Mouse (Mus musculus) midbrain, postnatal 0 days (tissue): ENCODE measurements around the gene Gm128. TPM values are rescaled to one million over a fixed set of nuclear protein-coding genes. Genes with fewer than 3 reads are reported as not detected.

Source experiments
- ATAC-seq: fragments of 200-750 bp; cut with Nextera tagmentation; 2 replicates; pipeline ENCODE4 v1.8.0; 2017; ENCODE audit warnings: moderate number of reproducible peaks, mild to moderate bottlenecking, moderate TSS enrichment, moderate library complexity; ENCODE audit not compliant: low FRiP score
- DNase-seq: peaks from one replicate; pipeline ENCODE4 v3.0.0-alpha.2; 2015; ENCODE audit warnings: low spot score
- H3K27ac ChIP-seq: fragments of 300-500 bp; sonication (generic); 2 replicates; pipeline ENCODE4 v1.5.1; 2014; ENCODE audit warnings: low read depth, mild to moderate bottlenecking, low read length, mixed read lengths
- H3K27me3 ChIP-seq: fragments of 300-500 bp; sonication (generic); 2 replicates; pipeline ENCODE4 v1.6.1; 2014; ENCODE audit warnings: low read length, control low read depth, mixed read lengths; ENCODE audit not compliant: insufficient read depth
- H3K36me3 ChIP-seq: fragments of 300-500 bp; sonication (generic); 2 replicates; pipeline ENCODE4 v1.6.1; 2014; ENCODE audit warnings: low read length, control low read depth, mixed read lengths; ENCODE audit not compliant: insufficient read depth
- H3K4me1 ChIP-seq: fragments of 300-500 bp; sonication (generic); 2 replicates; pipeline ENCODE4 v1.6.1; 2014; ENCODE audit warnings: mild to moderate bottlenecking, control low read depth, antibody characterized with exemption, low read length, mixed read lengths; ENCODE audit not compliant: insufficient read depth
- H3K4me2 ChIP-seq: fragments of 300-500 bp; sonication (generic); 2 replicates; pipeline ENCODE4 v1.6.1; 2014; ENCODE audit warnings: low read depth, mild to moderate bottlenecking, low read length, mixed read lengths; ENCODE audit not compliant: poor library complexity, severe bottlenecking
- H3K4me3 ChIP-seq: fragments of 300-500 bp; sonication (generic); 2 replicates; pipeline ENCODE4 v1.5.1; 2014; ENCODE audit warnings: low read depth, mild to moderate bottlenecking, low read length, moderate library complexity
- H3K9ac ChIP-seq: fragments of 300-500 bp; sonication (generic); replicated peaks from 2 replicates; pipeline ENCODE4 v1.6.1; 2014; ENCODE audit warnings: mild to moderate bottlenecking, low read length, moderate library complexity, mixed read lengths; ENCODE audit not compliant: poor library complexity, severe bottlenecking
- H3K9me3 ChIP-seq: fragments of 300-500 bp; sonication (generic); 2 replicates; pipeline ENCODE4 v1.6.1; 2016; ENCODE audit warnings: low read length, control low read depth
- CTCF ChIP-seq: IDR thresholded peaks from 2 replicates; pipeline ENCODE4 v1.5.1; 2016; ENCODE audit warnings: antibody characterized with exemption, mild to moderate bottlenecking
- WGBS: fragments of 180-500 bp; shearing (Covaris S2); extraction: QIAGEN DNeasy Blood & Tissue Kit; methylation state at CpG from one replicate; pipeline ENCODE4 v1.1.7; 2014; 5-methylcytosine and 5-hydroxymethylcytosine counted together
- polyA plus RNA-seq: library from polyadenylated mRNA; unstranded; fragments of >200 nt; fragmentation: Nextera tagmentation; extraction: Ambion mirVana; gene quantifications from 2 replicates; pipeline ENCODE4 v1.2.1, GENCODE M21; 2015
- total RNA-seq: library from RNA; depleted of rRNA; stranded (reverse); fragments of >200 nt; gene quantifications from 2 replicates; pipeline ENCODE4 v1.2.3, GENCODE M21; 2014

The Gm128 gene
- total and polyA plus RNA-seq, 2 experiments from 2014 or later: 0.19 to 0.49 TPM

- WGBS: under 1% methylated on average over 41 of the region's 43 CpGs
- peak overlapping the region; percentile 86 for H3K4me3 ChIP-seq
- no peaks in the 10 kb centered on the region for H3K9me3 ChIP-seq
- H3K4me2 ChIP-seq: peak overlapping the region; percentile 74
- H3K27me3 ChIP-seq: no peaks in the 10 kb centered on the region
- H3K9ac ChIP-seq: peak overlapping the region; percentile 87
- H3K4me1 ChIP-seq: peaks cover 29% of the 10 kb centered on the region
- peak; percentile 81 for DNase-seq
- ATAC-seq: no peak
- H3K27ac ChIP-seq: peak overlapping the region; percentile 97
- TF ChIP-seq CTCF: no peak
- peaks cover 23% of the 10 kb centered on the region for H3K36me3 ChIP-seq
Observed at GRCm38 (mm10) chr3:95228894-95229780, 12.3 kb downstream of the Gm128 start.

- Histone ChIP-seq H3K9me3 (no peaks in the 10 kb centered on the region), H3K36me3 (peaks cover 15% of the 10 kb centered on the region), H3K4me2 (peak within 1 kb of the TSS; percentile 74), H3K9ac (peak within 1 kb of the TSS; percentile 87), H3K27ac (peak within 1 kb of the TSS; percentile 97), H3K4me1 (peaks cover 29% of the 10 kb centered on the region), H3K27me3 (no peaks in the 10 kb centered on the region), H3K4me3 (peak within 1 kb of the TSS; percentile 86)
- DNase-seq (peak; percentile 97), ATAC-seq (peak; percentile 90)
- peak; percentile 24 for TF ChIP-seq CTCF
- under 1% methylated on average over 64 of the region's 64 CpGs for WGBS
Observed at GRCm38 (mm10) chr3:95228148-95228893, 13.1 kb downstream of the Gm128 start, which contains the start of gene Cdc42se1. TSS of gene Cdc42se1 (plus strand) at chr3:95228732.

GRCm38 (mm10) chr3:95227214-95227613 lies 14.2 kb downstream of the Gm128 start:
- no peak for ATAC-seq
- Histone ChIP-seq H3K4me2 (peak overlapping the region; percentile 74), H3K4me1 (peaks cover 29% of the 10 kb centered on the region), H3K27ac (peak overlapping the region; percentile 97), H3K27me3 (no peaks in the 10 kb centered on the region), H3K9ac (peak overlapping the region; percentile 87), H3K4me3 (peak overlapping the region; percentile 86), H3K9me3 (no peaks in the 10 kb centered on the region), H3K36me3 (peaks cover 16% of the 10 kb centered on the region)
- no peak for TF ChIP-seq CTCF
- peak; percentile 55 for DNase-seq
- 11% methylated on average over 1 of the region's 1 CpGs for WGBS

DNA sequence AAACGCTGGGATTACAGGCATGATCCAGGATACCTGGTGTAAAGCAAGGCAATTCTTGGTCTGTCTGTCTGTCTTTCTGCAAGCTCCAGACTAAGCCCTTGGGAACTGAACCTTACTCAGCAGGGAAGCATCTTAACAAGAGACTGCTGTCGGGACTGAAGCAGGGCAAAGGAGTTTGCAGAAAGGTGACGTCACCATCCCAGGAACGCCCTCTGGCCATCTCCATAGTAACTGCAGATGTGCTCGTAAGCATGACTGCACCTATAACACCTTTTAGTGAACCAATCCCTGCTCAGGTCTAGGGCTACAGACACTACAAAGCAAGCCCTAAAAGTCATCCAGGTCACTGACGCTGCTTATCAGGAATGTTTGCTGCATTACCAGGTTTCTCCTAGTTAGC lies 17.1 kb downstream of the Gm128 start:
- no peak for TF ChIP-seq CTCF
- H3K36me3 ChIP-seq: peaks cover 22% of the 10 kb centered on the region; the same call in 1 of the 2 replicates
- peak; percentile 46 for DNase-seq
- peak overlapping the region; percentile 31; the same call in 1 of the 2 replicates for H3K4me2 ChIP-seq
- peak overlapping the region; percentile 9 for H3K4me3 ChIP-seq
- peaks cover 14% of the 10 kb centered on the region; the same call in 1 of the 2 replicates for H3K4me1 ChIP-seq
- H3K27ac ChIP-seq: no peak overlapping the region
- no peaks in the 10 kb centered on the region for H3K27me3 ChIP-seq
- no peaks in the 10 kb centered on the region for H3K9me3 ChIP-seq
- no peak overlapping the region for H3K9ac ChIP-seq
- WGBS: 23% methylated on average over 6 of the region's 6 CpGs
- no peak for ATAC-seq

DNA sequence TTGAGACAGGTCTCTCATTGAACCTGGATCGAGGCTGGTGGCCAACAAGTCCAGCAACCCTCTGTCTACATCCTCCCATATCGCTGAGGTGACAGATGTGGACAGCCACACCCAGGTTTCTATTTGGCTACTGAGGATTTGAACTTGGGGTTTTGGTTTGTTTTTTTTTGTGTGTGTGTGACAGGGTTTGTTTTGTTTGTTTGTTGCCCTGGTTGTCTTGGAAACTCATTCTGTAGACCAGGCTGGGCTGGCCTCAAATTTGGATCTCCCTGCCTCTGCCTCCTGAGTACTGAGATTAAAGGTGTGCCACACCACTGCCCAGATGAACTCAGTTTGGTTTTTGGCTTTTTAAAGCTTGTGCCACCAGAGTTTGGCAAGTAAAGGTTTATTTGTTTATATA lies 18.4 kb downstream of the Gm128 start:
- H3K36me3 ChIP-seq: peaks cover 23% of the 10 kb centered on the region; the same call in 1 of the 2 replicates
- H3K4me1 ChIP-seq: peaks cover 14% of the 10 kb centered on the region; the same call in 1 of the 2 replicates
- H3K27ac ChIP-seq: no peak overlapping the region
- TF ChIP-seq CTCF: no peak
- WGBS: 97% methylated on average over 2 of the region's 2 CpGs
- no peaks in the 10 kb centered on the region for H3K9me3 ChIP-seq
- DNase-seq (no peak), ATAC-seq (no peak)
- H3K27me3 ChIP-seq: no peaks in the 10 kb centered on the region
- H3K4me3 ChIP-seq: no peak overlapping the region
- H3K4me2 ChIP-seq: no peak overlapping the region
- H3K9ac ChIP-seq: no peak overlapping the region
